Mouse (Mus musculus): Measurements from ENCODE around the gene Lrguk. TPM values are rescaled to one million over a fixed set of nuclear protein-coding genes. Genes with fewer than 3 reads are reported as not detected.

Lrguk gene
- polyA plus RNA-seq, 1 experiment = 0.88 TPM

DNA sequence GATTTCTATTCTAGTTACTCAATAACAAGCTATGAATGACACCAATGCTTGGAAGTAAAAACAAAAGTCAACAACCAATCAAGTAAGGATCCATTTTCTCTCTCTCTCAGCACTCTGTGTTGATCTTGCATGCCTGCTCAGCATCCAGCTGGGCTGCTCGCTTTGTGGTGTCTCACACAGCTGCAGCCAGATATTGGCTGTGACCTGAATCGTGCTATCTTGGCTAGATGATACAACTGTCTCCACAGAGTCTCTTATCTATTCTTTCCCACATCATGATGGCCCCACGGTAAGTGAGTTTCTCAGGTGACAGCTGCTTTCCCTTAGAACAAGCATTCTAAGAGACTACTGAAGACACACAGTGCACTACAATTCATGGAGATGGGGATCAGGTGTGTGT lies 152.7 kb downstream of the Lrguk start:
- no peak for DNase-seq (ENCODE audit: low read depth)

DNA sequence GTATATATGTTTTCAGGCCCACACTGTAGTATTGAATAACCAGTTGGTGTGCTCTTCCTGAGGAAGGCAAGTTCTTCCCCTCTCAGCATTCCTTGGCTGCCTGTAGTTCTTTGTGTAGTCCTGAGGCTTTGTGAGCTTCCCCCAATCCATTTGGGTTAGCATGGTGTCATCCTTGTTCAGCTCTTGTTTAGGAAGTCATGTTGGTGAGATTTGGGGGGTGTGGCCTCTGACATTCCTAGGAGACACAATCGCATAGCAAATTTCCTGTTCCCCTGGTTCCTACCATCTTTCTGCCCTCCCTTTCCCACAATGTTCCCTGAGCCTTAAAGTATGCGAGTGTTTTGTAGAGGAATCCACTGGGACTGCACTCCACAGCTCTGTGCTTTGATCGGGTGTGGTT lies 154.1 kb downstream of the Lrguk start:
- TF ChIP-seq POLR2A (IDR thresholded peaks at IDR 0.05; ENCODE audit: borderline replicate concordance, extremely low read depth, insufficient read depth, insufficient read length, poor library complexity, severe bottlenecking) (no peak), CTCF (IDR thresholded peaks at IDR 0.05; ENCODE audit: borderline replicate concordance, extremely low read depth, insufficient read depth, insufficient read length) (no peak)
- no peak for DNase-seq (ENCODE audit: low read depth)

More for the DNA sequence above, 152.7 kb downstream of the Lrguk start:
- TF ChIP-seq CTCF (IDR thresholded peaks at IDR 0.05; ENCODE audit: borderline replicate concordance, extremely low read depth, insufficient read depth, insufficient read length) (no peak), POLR2A (IDR thresholded peaks at IDR 0.05; ENCODE audit: borderline replicate concordance, extremely low read depth, insufficient read depth, insufficient read length, poor library complexity, severe bottlenecking) (no peak)

Other genes with a start within 250 kb of the Lrguk start
- gene Slc35b4, start 147.7 kb downstream of the Lrguk start, polyA plus RNA-seq (2012; rRNA removed) = 39.9 and 40.8 TPM in 2 replicates